Mouse (Mus musculus) stomach, embryonic 14.5 days (tissue): ENCODE measurements at regions not wholly inside any gene's neighbourhood (a gene's known extent, or its start where the extent isn't known, plus 50 kb on each side); places are given as distances from the start of the nearest gene placed in this dataset.

ENCODE experiments used
- ATAC-seq: fragments of 200-750 bp; cut with Nextera tagmentation; 2 replicates; pipeline ENCODE4 v1.8.0; 2017; ENCODE audit warnings: low read depth, moderate TSS enrichment; ENCODE audit not compliant: insufficient number of reproducible peaks, insufficient read depth, low FRiP score
- H3K27ac ChIP-seq: fragments of 300-500 bp; sonication (generic); 2 replicates; pipeline ENCODE4 v1.5.1; 2014; ENCODE audit warnings: mild to moderate bottlenecking, low read length, moderate library complexity, mixed read lengths
- H3K27me3 ChIP-seq: fragments of 300-500 bp; sonication (generic); 2 replicates; pipeline ENCODE4 v1.6.1; 2014; ENCODE audit warnings: low read length, control low read depth, mixed read lengths; ENCODE audit not compliant: control insufficient read depth, insufficient read depth
- H3K36me3 ChIP-seq: fragments of 300-500 bp; sonication (generic); 2 replicates; pipeline ENCODE4 v1.6.1; 2014; ENCODE audit warnings: mild to moderate bottlenecking, control low read depth, low read length, moderate library complexity, mixed read lengths; ENCODE audit not compliant: control insufficient read depth, insufficient read depth
- H3K4me1 ChIP-seq: fragments of 300-500 bp; sonication (generic); 2 replicates; pipeline ENCODE4 v1.6.1; 2014; ENCODE audit warnings: low read length, control low read depth, mixed read lengths; ENCODE audit not compliant: control insufficient read depth, insufficient read depth
- H3K4me2 ChIP-seq: fragments of 300-500 bp; sonication (generic); replicated peaks from 2 replicates; pipeline ENCODE4 v1.6.1; 2014; ENCODE audit warnings: low read depth, low read length, control low read depth
- H3K4me3 ChIP-seq: fragments of 300-500 bp; sonication (generic); 2 replicates; pipeline ENCODE4 v1.5.1; 2014; ENCODE audit warnings: low read depth, low read length, control low read depth
- H3K9ac ChIP-seq: fragments of 300-500 bp; sonication (generic); replicated peaks from 2 replicates; pipeline ENCODE4 v1.6.1; 2014; ENCODE audit warnings: low read depth, mild to moderate bottlenecking, control low read depth, low read length, moderate library complexity, mixed read lengths
- H3K9me3 ChIP-seq: fragments of 300-500 bp; sonication (generic); 2 replicates; pipeline ENCODE4 v1.6.1; 2016; ENCODE audit warnings: low read depth, low read length, control low read depth; ENCODE audit not compliant: control insufficient read depth
- WGBS: fragments of 180-500 bp; shearing (Covaris S2); extraction: QIAGEN DNeasy Blood & Tissue Kit; methylation state at CpG from one replicate; pipeline ENCODE4 v1.1.7; 2014; 5-methylcytosine and 5-hydroxymethylcytosine counted together

GRCm38 (mm10) chr5:101236163-101236693, 390.7 kb downstream of the Gpat3 start:
- 67% methylated on average over 9 of the region's 9 CpGs for WGBS
- Histone ChIP-seq H3K9ac (no peak overlapping the region), H3K4me1 (no peaks in the 10 kb centered on the region), H3K4me2 (no peak overlapping the region), H3K27me3 (no peaks in the 10 kb centered on the region), H3K4me3 (no peak overlapping the region), H3K27ac (no peak overlapping the region), H3K36me3 (no peaks in the 10 kb centered on the region), H3K9me3 (no peaks in the 10 kb centered on the region)
- ATAC-seq = no peak

- Histone ChIP-seq H3K4me1 (no peaks in the 10 kb centered on the region), H3K9ac (no peak overlapping the region), H3K36me3 (no peaks in the 10 kb centered on the region), H3K4me2 (no peak overlapping the region), H3K27ac (no peak overlapping the region), H3K9me3 (no peaks in the 10 kb centered on the region), H3K27me3 (no peaks in the 10 kb centered on the region), H3K4me3 (no peak overlapping the region)
- no peak for ATAC-seq
- WGBS = 65% methylated on average over 10 of the region's 10 CpGs
These were observed 376.9 kb downstream of the Gpat3 start for GRCm38 (mm10) chr5:101222390-101222789.

GRCm38 (mm10) chr5:101218082-101218481, 372.6 kb downstream of the Gpat3 start:
- Histone ChIP-seq H3K4me1 (no peaks in the 10 kb centered on the region), H3K27ac (no peak overlapping the region), H3K4me3 (no peak overlapping the region), H3K9ac (no peak overlapping the region), H3K9me3 (no peaks in the 10 kb centered on the region), H3K27me3 (no peaks in the 10 kb centered on the region), H3K36me3 (no peaks in the 10 kb centered on the region), H3K4me2 (no peak overlapping the region)
- WGBS = 90% methylated on average over 3 of the region's 3 CpGs
- no peak for ATAC-seq

- no peak for ATAC-seq
- Histone ChIP-seq H3K27me3 (no peaks in the 10 kb centered on the region), H3K4me1 (no peaks in the 10 kb centered on the region), H3K4me3 (no peak overlapping the region), H3K9ac (no peak overlapping the region), H3K36me3 (no peaks in the 10 kb centered on the region), H3K27ac (no peak overlapping the region), H3K4me2 (no peak overlapping the region), H3K9me3 (no peaks in the 10 kb centered on the region)
- 84% methylated on average over 10 of the region's 10 CpGs for WGBS
These were observed 371.5 kb downstream of the Gpat3 start for GRCm38 (mm10) chr5:101216837-101217571.

GRCm38 (mm10) chr5:101211974-101212373, 366.5 kb downstream of the Gpat3 start:
- no peak overlapping the region for H3K9ac ChIP-seq
- WGBS = 85% methylated on average over 4 of the region's 4 CpGs
- no peaks in the 10 kb centered on the region for H3K27me3 ChIP-seq
- no peak overlapping the region for H3K4me2 ChIP-seq
- H3K36me3 ChIP-seq = no peaks in the 10 kb centered on the region
- no peaks in the 10 kb centered on the region for H3K9me3 ChIP-seq
- H3K4me3 ChIP-seq = no peak overlapping the region
- no peaks in the 10 kb centered on the region for H3K4me1 ChIP-seq
- H3K27ac ChIP-seq = no peak overlapping the region
- ATAC-seq = no peak

GRCm38 (mm10) chr5:101208150-101208549, 362.6 kb downstream of the Gpat3 start:
- Histone ChIP-seq H3K9me3 (no peaks in the 10 kb centered on the region), H3K4me2 (no peak overlapping the region), H3K9ac (no peak overlapping the region), H3K27me3 (no peaks in the 10 kb centered on the region), H3K4me3 (no peak overlapping the region), H3K4me1 (no peaks in the 10 kb centered on the region), H3K27ac (no peak overlapping the region), H3K36me3 (no peaks in the 10 kb centered on the region)
- no peak for ATAC-seq
- 83% methylated on average over 5 of the region's 5 CpGs for WGBS

- Histone ChIP-seq H3K27ac (no peak overlapping the region), H3K9ac (no peak overlapping the region), H3K4me1 (no peaks in the 10 kb centered on the region), H3K4me3 (no peak overlapping the region), H3K27me3 (no peaks in the 10 kb centered on the region), H3K36me3 (no peaks in the 10 kb centered on the region), H3K4me2 (no peak overlapping the region), H3K9me3 (no peaks in the 10 kb centered on the region)
- no peak for ATAC-seq
- WGBS = 82% methylated on average over 4 of the region's 4 CpGs
These were observed 350.0 kb downstream of the Gpat3 start for GRCm38 (mm10) chr5:101195501-101195900.

- no peaks in the 10 kb centered on the region for H3K27me3 ChIP-seq
- no peak overlapping the region for H3K4me3 ChIP-seq
- H3K9me3 ChIP-seq = no peaks in the 10 kb centered on the region
- H3K36me3 ChIP-seq = no peaks in the 10 kb centered on the region
- no peak overlapping the region for H3K4me2 ChIP-seq
- no peaks in the 10 kb centered on the region for H3K4me1 ChIP-seq
- no peak overlapping the region for H3K9ac ChIP-seq
- ATAC-seq = no peak
- no peak overlapping the region for H3K27ac ChIP-seq
- WGBS = 89% methylated on average over 2 of the region's 2 CpGs
These were observed 345.5 kb downstream of the Gpat3 start for GRCm38 (mm10) chr5:101190976-101191375.

- H3K36me3 ChIP-seq = no peaks in the 10 kb centered on the region
- peak overlapping the region; percentile 77; the same call in 1 of the 2 replicates for H3K27ac ChIP-seq
- 35% methylated on average over 9 of the region's 9 CpGs for WGBS
- ATAC-seq = peak; percentile 56; the same call in 1 of the 2 replicates
- no peak overlapping the region for H3K4me3 ChIP-seq
- no peak overlapping the region for H3K4me2 ChIP-seq
- no peaks in the 10 kb centered on the region for H3K27me3 ChIP-seq
- H3K4me1 ChIP-seq = peaks cover 8% of the 10 kb centered on the region; the same call in 1 of the 2 replicates
- H3K9ac ChIP-seq = no peak overlapping the region
- H3K9me3 ChIP-seq = no peaks in the 10 kb centered on the region
These were observed 327.7 kb downstream of the Gpat3 start for GRCm38 (mm10) chr5:101173183-101173582.
